Mouse (Mus musculus) kidney, adult 2 months (tissue): ENCODE measurements at regions not wholly inside any gene's neighbourhood (a gene's known extent, or its start where the extent isn't known, plus 50 kb on each side); places are given as distances from the start of the nearest gene placed in this dataset.

ENCODE experiments used
- CTCF ChIP-seq: fragments of 200-500 bp; conservative IDR thresholded peaks from 2 replicates; pipeline ENCODE4 v1.5.1; 2011; ENCODE audit warnings: low read depth, mild to moderate bottlenecking, control low read depth, low read length, moderate library complexity, mixed read lengths; ENCODE audit not compliant: insufficient read depth, insufficient read length
- POLR2A ChIP-seq: fragments of 200-500 bp; IDR thresholded peaks from one replicate; pipeline ENCODE4 v1.6.1; 2011; ENCODE audit warnings: low read depth, low read length, control low read depth

GRCm38 (mm10) chr19:60363988-60364599, 104.0 kb downstream of the Prlhr start:
- TF ChIP-seq CTCF: no peak
- no peak for TF ChIP-seq POLR2A
